Mouse (Mus musculus) layer of hippocampus, adult 9-11 months (tissue): ENCODE measurements around the gene Ccdc122.
"Not testable (repeated sequence)": the region's sequence is repeated elsewhere in the genome, so short reads cannot be mapped to it uniquely, and the experiment has no call there.

Experiments used
- DNase-seq: peaks from one replicate; pipeline ENCODE4 v3.0.0; 2022

Ccdc122 gene

GRCm38 (mm10) chr14:77036226-77037046, at the start of gene Ccdc122, which contains the start of gene Lacc1:
Gene Ccdc122, plus strand, starts transcription at chr14:77036772.
Gene Lacc1, minus strand, starts transcription at chr14:77036904.
- DNase-seq = peak; percentile 43

GRCm38 (mm10) chr14:76990351-76990750, 46.2 kb upstream of the Ccdc122 start:
- not testable (repeated sequence) for DNase-seq

GRCm38 (mm10) chr14:77004740-77005139, 31.8 kb upstream of the Ccdc122 start:
- no peak for DNase-seq

GRCm38 (mm10) chr14:77005566-77005965, 31.0 kb upstream of the Ccdc122 start:
- DNase-seq = no peak

GRCm38 (mm10) chr14:77008238-77008637, 28.3 kb upstream of the Ccdc122 start:
- DNase-seq = peak; percentile 72

- DNase-seq = peak; percentile 55
Observed at GRCm38 (mm10) chr14:77011804-77012203, 24.8 kb upstream of the Ccdc122 start.

GRCm38 (mm10) chr14:77016783-77017182, 19.8 kb upstream of the Ccdc122 start:
- DNase-seq = not testable (repeated sequence)

- DNase-seq = no peak
Observed at GRCm38 (mm10) chr14:77017211-77017610, 19.4 kb upstream of the Ccdc122 start.

GRCm38 (mm10) chr14:77024499-77024898, 12.1 kb upstream of the Ccdc122 start:
- DNase-seq = no peak

- no peak for DNase-seq
Observed at GRCm38 (mm10) chr14:77029319-77030054, 7.1 kb upstream of the Ccdc122 start.

GRCm38 (mm10) chr14:77030808-77031207, 5.8 kb upstream of the Ccdc122 start:
- DNase-seq = no peak

GRCm38 (mm10) chr14:77032433-77032832, 4.1 kb upstream of the Ccdc122 start:
- no peak for DNase-seq

- no peak for DNase-seq
Observed at GRCm38 (mm10) chr14:77033391-77033790, 3.2 kb upstream of the Ccdc122 start.

- peak; percentile 19 for DNase-seq
Observed at GRCm38 (mm10) chr14:77034175-77034915, 2.2 kb upstream of the Ccdc122 start.

GRCm38 (mm10) chr14:77034970-77035369, 1.6 kb upstream of the Ccdc122 start:
- DNase-seq = no peak

GRCm38 (mm10) chr14:77037330-77037729, 758 bp downstream of the Ccdc122 start:
- DNase-seq = no peak

GRCm38 (mm10) chr14:77037832-77038425, 1.4 kb downstream of the Ccdc122 start:
- peak; percentile 41 for DNase-seq

GRCm38 (mm10) chr14:77053288-77053687, 16.7 kb downstream of the Ccdc122 start:
- no peak for DNase-seq

GRCm38 (mm10) chr14:77069361-77069760, 32.8 kb downstream of the Ccdc122 start:
- DNase-seq = no peak

GRCm38 (mm10) chr14:77081248-77081647, 44.7 kb downstream of the Ccdc122 start:
- no peak for DNase-seq

GRCm38 (mm10) chr14:77100285-77100684, 63.7 kb downstream of the Ccdc122 start:
- no peak for DNase-seq

GRCm38 (mm10) chr14:77110622-77111021, 74.0 kb downstream of the Ccdc122 start:
- not testable (repeated sequence) for DNase-seq

GRCm38 (mm10) chr14:77130612-77131011, 94.0 kb downstream of the Ccdc122 start:
- DNase-seq = no peak
